Mouse (Mus musculus) urinary bladder, postnatal 10 days (tissue): ENCODE results near the gene Krt83.

Experiments used
- DNase-seq: peaks from one replicate; pipeline ENCODE4 v3.0.0; 2022; ENCODE audit warnings: low spot score

Krt83 gene

GRCm38 (mm10) chr15:101472952-101473528 is 18.3 kb downstream of the Krt83 start, which contains the start of gene Krt86:
TSS of gene Krt86 (plus strand) at chr15:101473478.
- DNase-seq = no peak

GRCm38 (mm10) chr15:101469093-101469492 is 22.2 kb downstream of the Krt83 start:
- no peak for DNase-seq

GRCm38 (mm10) chr15:101463651-101464050 is 27.7 kb downstream of the Krt83 start, which contains the start of gene Krt81:
TSS of gene Krt81 (minus strand) at chr15:101463751.
- DNase-seq = no peak

GRCm38 (mm10) chr15:101459283-101459682 is 32.0 kb downstream of the Krt83 start:
- no peak for DNase-seq

GRCm38 (mm10) chr15:101458361-101458930 is 32.9 kb downstream of the Krt83 start:
- no peak for DNase-seq

GRCm38 (mm10) chr15:101455891-101456290 is 35.4 kb downstream of the Krt83 start:
- no peak for DNase-seq

GRCm38 (mm10) chr15:101455292-101455691 is 36.0 kb downstream of the Krt83 start:
- DNase-seq = no peak

- DNase-seq = no peak
Observed at GRCm38 (mm10) chr15:101454774-101455173, 36.5 kb downstream of the Krt83 start.

GRCm38 (mm10) chr15:101453093-101453736 is 38.1 kb downstream of the Krt83 start:
- DNase-seq = no peak

- DNase-seq = no peak
Observed at GRCm38 (mm10) chr15:101447444-101447843, 43.9 kb downstream of the Krt83 start, which contains the start of gene Krt88. TSS of gene Krt88 (plus strand) at chr15:101447744.

GRCm38 (mm10) chr15:101446572-101446971 is 44.7 kb downstream of the Krt83 start:
- DNase-seq = no peak

GRCm38 (mm10) chr15:101440837-101441236 is 50.5 kb downstream of the Krt83 start:
- no peak for DNase-seq

- DNase-seq = no peak
Observed at GRCm38 (mm10) chr15:101438555-101438954, 52.8 kb downstream of the Krt83 start, which contains the start of gene Krt87. TSS of gene Krt87 (minus strand) at chr15:101438804.

- no peak for DNase-seq
Observed at GRCm38 (mm10) chr15:101436611-101437010, 54.7 kb downstream of the Krt83 start.
